Mouse (Mus musculus): ENCODE data around the gene Zdhhc6.

The Zdhhc6 gene

GRCm38 (mm10) chr19:55305024-55305423 lies 10.8 kb downstream of the Zdhhc6 start:
- DNase-seq (ENCODE audit: extremely low spot score, low read depth, low spot score), result no peak

- no peak for DNase-seq (ENCODE audit: extremely low spot score, low read depth, low spot score)
These were observed 15.3 kb downstream of the Zdhhc6 start for GRCm38 (mm10) chr19:55300525-55300924.

- DNase-seq (ENCODE audit: extremely low spot score, low read depth, low spot score), result no peak
These were observed 16.5 kb downstream of the Zdhhc6 start for GRCm38 (mm10) chr19:55299378-55299777.

GRCm38 (mm10) chr19:55297961-55298360 lies 17.9 kb downstream of the Zdhhc6 start:
- DNase-seq (ENCODE audit: extremely low spot score, low read depth, low spot score), result no peak

DNA sequence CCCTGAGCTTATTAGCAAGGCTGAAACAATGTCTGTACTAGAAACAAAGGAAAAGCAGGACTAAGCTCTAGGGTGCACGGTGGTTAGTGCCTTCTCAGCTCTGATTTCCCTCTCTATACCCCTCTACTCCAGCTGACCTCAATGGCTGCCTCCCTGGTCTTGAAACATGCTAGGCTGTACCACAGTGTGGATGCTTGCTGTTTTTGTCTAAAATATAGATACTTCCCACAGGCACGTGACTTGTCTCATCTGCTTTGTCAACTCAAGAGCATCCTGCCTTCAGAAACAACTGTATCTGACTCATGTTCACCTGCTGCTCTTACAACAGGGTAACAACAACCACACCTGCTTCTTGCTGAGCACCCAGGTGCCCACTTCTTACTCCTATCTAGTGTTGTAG lies 18.3 kb downstream of the Zdhhc6 start:
- no peak for DNase-seq (ENCODE audit: extremely low spot score, low read depth, low spot score)

- no peak for DNase-seq (ENCODE audit: extremely low spot score, low read depth, low spot score)
These were observed 19.5 kb downstream of the Zdhhc6 start for GRCm38 (mm10) chr19:55296301-55296700.

DNA sequence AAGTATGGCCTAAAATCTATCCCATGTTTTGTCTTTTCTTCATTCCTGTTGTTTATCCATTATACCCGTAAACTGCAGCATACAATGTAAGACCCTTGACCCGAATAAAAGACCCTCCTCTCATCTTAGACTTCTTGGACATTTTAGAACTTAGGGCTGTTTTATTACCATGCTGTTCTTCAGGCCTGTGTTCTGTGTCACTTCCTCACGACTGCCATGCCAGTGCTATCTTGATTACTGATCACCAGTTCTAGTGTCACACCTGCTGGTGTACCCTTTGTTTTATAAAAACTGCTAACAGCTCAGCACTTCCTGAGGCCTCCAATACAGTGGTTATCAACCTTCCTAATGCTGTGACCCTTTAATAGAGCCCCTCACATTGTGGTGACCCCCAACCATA lies 20.3 kb downstream of the Zdhhc6 start:
- no peak for DNase-seq (ENCODE audit: extremely low spot score, low read depth, low spot score)

DNA sequence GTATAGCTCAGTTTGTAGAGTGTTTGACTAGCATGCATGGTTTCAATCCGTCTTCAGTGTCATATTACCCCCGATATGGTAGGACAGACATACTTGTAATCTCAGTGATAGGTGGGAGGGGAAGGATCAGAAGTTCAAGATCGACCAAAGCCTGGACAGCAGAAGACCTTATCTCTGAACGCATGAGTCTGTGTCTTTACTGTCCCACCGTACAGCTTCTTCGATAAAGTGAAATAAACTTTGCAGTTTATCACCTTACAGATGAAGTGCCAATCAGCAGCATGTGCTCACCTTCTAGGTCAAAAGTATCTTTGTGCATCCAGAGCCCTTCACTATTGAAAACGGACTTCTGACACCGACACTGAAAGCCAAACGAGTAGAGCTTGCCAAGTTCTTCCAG lies 20.8 kb downstream of the Zdhhc6 start:
- DNase-seq (ENCODE audit: extremely low spot score, low read depth, low spot score), result no peak

DNA sequence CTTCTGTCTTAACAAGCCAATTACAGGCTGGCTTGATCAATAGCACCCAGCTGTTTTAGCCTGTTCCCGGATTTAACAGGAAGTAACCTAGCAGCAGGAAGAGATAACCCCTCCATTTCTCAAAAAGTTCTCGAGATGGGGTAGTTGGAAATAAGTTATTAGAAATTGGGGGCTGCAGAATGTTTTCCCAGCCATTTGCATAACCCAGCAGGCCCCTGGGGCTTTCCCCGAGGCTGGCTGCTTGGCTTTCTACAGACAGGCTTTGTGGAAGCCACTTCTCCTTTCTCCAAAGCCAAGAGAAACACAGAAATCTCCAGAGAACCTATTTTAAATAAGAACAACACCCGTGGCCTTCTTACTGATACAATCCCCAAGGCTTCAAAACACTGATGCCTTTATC lies 22.7 kb downstream of the Zdhhc6 start:
- DNase-seq (ENCODE audit: extremely low spot score, low read depth, low spot score), result no peak

- DNase-seq (ENCODE audit: extremely low spot score, low read depth, low spot score), result no peak
These were observed 23.5 kb downstream of the Zdhhc6 start for GRCm38 (mm10) chr19:55292210-55292850.

DNA sequence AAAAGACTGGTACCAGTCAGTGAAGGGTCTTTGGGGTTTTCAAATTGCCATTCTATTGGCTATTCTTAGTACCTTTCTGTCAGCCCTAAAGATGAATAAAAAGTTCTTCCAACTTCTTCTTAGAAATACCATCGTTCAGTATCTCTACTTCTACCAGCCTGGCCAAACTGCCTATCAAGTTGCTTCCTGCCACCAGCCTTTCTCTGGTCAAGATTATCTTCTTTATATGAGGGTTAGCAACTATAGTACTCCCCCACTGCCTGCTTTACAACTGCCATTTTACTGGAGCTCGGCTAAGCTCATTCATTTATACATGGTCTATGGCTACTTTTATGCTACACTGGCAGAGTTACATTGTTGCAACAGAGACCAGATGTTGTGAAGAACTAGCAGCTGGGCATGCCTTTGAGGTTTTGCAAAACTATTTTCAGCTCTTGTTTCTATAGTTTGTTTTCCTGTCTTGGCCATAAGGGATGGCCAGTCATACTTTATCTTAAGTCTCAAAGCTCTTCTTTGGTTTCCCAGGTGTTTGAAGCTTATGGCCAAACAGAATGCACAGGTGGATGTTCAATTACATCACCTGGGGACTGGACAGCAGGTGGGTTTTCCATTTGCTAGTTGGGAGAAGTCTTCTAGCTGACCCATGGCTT lies 25.1 kb downstream of the Zdhhc6 start:
- no peak for DNase-seq (ENCODE audit: extremely low spot score, low read depth, low spot score)

DNA sequence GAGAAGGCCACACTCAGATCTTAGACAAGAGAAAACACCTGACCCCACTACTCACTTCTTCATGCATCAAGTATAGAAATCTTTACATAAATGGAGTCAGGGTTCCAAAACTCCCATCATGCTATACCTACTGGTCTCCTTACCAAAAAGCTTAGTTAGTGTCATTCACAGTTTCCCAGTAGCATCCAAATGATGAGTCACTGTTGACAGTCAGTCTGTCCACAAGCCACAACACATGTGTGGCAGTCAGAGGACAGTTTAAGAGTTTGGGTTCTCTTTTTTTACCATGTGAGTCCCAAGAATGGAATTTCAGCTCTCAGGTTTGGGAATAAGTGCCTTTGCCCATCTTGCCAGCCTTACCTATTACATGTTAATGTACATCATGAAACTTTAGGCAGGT lies 26.9 kb downstream of the Zdhhc6 start:
- DNase-seq (ENCODE audit: extremely low spot score, low read depth, low spot score), result no peak

- no peak for DNase-seq (ENCODE audit: extremely low spot score, low read depth, low spot score)
These were observed 29.8 kb downstream of the Zdhhc6 start for GRCm38 (mm10) chr19:55286034-55286433.

DNA sequence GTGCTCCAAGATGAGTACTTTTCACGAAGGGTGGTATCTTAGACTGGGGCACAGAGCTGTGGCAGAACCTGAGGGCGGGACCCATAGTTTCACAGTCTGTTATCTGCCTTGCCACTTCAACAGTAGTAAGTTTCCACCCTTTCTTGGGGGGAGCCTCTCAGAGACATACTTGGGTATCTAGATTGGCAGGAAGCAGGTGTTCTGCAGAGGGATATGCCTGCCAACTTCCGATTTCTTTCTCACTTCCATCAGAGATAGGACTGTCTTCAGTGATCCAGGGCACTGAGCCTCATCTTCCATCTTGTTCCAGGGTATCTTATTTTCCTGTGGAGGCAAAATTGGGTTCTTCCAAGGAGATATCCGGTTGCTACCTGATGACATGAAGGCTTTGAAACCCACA lies 31.7 kb downstream of the Zdhhc6 start:
- DNase-seq (ENCODE audit: extremely low spot score, low read depth, low spot score), result no peak

- DNase-seq (ENCODE audit: extremely low spot score, low read depth, low spot score), result no peak
These were observed 39.1 kb downstream of the Zdhhc6 start for GRCm38 (mm10) chr19:55276770-55277169.

- no peak for DNase-seq (ENCODE audit: extremely low spot score, low read depth, low spot score)
These were observed 39.7 kb downstream of the Zdhhc6 start for GRCm38 (mm10) chr19:55276100-55276499.

DNA sequence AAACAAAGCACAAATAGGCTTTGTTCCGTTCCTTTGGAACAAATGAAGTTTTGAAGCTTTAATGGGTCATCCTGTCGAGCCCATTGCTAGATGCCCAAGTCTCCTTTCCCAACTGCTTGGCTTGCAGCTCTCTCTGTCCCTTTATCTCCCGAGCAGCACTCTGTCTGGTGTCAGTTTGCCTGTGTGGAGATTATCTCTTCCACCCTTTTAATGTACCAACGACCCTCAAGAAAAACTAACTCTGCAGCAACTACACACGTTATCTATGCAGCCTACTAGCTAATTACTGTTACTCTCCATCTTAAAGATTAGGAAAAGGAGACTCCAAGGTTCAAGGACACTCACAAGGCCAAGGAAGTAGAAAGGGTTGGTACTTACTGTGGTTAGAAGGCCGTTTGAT lies 42.5 kb downstream of the Zdhhc6 start:
- DNase-seq (ENCODE audit: extremely low spot score, low read depth, low spot score), result no peak

DNA sequence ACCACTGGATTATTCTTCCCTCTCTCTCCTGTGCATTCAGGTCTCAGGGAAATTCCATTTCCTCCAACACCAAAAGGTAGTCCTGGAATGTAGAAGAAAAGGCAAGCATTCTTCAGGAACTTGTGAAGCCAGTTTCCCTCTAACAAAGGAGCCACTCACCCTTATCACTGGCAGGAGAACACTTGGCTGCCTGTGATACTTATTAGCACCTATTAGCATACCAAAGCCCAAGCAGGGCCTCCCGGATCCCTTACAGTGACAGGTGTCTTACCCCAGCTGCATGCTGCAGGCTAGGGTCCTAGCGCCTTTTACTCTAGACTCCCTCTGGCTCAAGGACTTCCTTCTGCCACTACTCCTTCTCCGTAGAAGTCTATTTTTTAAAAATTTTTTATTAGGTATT lies 44.4 kb downstream of the Zdhhc6 start:
- DNase-seq (ENCODE audit: extremely low spot score, low read depth, low spot score), result no peak

- DNase-seq (ENCODE audit: extremely low spot score, low read depth, low spot score), result no peak
These were observed 46.8 kb downstream of the Zdhhc6 start for GRCm38 (mm10) chr19:55269051-55269450.

DNA sequence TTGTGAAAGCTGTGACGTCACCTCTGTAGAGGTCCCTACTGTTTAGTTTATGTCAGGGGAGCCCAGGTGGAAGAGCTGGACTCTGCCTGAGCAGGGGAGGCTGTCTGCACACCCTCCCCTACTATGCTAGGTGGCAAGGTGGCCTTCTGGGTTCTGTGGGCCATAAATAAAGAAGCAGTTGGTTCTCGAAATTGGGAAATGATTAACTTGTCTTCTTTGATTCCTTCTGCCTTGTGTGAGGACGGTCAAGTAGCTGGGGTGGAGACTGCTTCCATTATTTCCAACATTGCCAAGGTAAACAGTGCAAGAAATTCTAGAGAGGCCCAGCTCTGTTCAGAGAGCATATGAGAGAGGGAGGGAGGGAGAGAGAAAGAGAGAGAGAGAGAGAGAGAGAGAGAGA lies 47.7 kb downstream of the Zdhhc6 start:
- no peak for DNase-seq (ENCODE audit: extremely low spot score, low read depth, low spot score)

DNA sequence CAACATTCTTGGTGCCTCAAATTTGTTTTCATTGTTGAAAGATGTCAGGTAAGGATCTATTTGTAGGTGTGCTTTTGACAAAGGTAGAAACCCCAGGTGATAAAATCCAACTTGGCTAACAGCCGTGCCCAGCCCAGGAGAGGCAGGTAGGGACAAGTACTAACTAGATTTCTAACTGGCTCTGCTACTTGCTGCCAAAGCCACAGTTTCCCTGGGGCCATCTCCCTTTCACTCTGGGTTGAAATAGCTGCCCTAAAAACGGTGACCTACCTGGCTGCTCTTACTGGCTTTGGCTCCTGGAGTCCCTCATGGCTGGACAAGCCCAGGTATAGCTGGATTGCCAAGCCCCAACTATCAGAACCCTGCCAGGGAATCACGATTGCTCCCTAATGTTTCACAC lies 49.0 kb downstream of the Zdhhc6 start:
- DNase-seq (ENCODE audit: extremely low spot score, low read depth, low spot score), result no peak

DNA sequence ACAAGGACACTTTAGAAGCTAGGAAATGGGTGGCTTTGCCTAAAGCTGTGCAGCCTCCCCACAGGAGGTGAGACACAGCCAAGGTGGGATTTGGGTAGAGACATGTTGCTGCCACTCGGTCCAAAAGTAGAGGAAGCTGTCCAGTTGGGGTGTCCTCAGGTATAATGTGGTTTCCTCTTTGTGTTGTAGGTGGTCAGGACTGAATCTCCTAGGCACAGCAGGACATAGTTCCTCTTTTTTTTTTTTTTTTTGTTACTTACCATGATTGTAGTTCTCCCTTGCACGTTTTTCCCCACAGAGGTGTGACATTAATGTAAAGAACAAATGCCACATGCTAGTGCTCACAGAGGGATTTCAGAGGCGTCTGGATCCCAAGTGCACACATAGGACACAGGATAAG lies 50.6 kb downstream of the Zdhhc6 start:
- no peak for DNase-seq (ENCODE audit: extremely low spot score, low read depth, low spot score)
